Mouse (Mus musculus): ENCODE data around the gene Abcb8.

Gene Abcb8

DNA sequence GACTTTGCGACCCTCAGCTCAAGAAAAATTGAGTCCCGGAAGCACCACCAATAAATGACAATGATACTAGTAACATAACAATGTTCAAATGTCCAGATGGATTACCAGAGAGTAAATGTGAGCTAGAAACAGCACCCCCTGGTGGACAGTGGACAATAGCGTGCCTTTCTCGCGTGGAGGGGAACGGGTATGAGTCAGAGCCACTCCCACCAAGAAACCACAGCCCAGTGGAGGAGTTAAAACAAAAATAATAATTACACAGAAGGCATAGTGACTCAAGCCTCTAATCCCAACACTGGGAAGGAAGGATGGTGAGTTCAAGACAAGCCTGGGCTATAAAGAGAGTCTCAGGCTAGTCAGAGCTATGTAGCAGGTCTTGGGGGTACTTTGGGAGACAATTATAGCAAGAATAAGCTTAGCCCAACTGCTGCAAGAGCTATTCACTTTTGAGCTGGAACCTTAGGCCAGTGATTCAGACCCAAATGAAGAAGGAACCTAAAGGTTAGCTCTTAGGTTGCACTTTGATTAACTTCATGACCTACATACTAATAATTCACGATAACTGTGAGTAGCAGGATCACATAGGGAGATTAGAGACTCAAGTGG lies at the start of gene Abcb8:
Gene Abcb8, plus strand, starts transcription at position 272 of the 606 bp plus-strand sequence.
- peak; percentile 77 to 93 for DNase-seq (ENCODE audit: low spot score in 2 of 2)

DNA sequence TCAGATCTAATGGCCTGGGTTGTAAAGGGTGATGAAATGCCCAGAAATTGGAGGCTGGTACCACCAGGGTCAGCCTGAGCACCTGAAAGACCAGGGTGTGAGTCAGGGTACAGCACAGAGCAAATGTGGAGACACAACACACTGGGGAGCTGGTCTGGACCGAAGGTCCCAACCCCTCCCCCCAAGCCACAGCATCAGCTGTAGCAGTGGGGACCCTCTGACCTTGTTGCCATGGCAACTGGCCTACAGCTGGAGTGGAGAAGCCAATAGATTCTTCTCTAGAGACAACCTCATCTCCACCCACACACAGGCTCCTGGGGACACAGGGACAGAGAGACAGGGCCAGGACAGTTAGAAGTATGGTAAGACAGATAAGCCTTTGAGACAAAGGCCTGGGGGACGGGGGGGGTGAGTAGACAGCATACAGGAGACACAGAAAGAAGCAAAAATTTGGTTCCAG lies 49.5 kb upstream of the Abcb8 start:
- no peak for DNase-seq (ENCODE audit: low spot score in 2 of 2)

DNA sequence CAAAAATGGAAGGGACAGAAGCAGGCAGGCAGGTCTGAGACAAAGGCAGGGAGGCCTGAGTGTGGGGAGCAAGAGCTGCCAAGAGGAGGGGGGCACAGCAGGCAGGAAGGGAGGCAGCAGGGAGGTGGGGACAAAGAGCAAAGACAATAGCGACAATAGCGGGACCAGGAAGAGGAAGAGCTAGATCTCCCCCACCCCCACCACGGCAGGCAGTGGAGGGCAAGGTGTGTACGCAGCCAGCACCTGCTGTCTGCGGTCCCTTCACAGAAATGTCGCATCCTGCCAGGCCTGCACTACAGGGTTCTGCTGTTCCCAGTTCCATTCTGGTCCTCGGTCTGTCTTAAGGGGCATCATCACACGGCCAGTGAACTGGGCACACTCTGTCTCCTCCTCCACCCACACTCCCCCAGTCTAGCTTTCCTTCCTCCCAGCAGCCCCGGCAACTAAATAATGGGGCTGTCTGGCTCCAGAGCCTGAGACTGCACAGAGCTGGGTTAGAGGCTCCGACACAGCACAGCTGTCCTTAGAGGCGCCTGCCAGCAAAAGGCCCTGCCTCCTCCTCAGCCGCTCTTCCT lies 48.9 kb upstream of the Abcb8 start:
- DNase-seq (ENCODE audit: low spot score in 2 of 2): no peak

DNA sequence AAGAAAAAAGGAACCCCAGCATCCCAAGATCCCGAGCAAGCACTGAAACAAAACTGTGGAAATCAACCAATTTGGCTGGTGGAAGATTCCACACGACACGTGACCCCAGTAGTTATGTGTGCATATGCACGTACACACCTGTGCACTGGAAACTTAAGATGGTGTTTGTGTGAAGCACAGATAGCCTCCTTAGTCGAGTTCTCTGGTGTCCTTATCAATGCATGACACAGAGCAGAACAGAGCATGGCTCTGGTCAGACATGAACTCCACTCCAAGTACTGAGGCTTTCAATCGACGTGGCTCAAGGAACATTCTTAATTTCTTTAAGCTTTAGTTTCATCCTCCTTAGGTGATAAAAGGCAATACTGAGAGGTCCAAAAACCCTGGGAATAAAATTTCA lies 47.1 kb upstream of the Abcb8 start:
- DNase-seq (ENCODE audit: low spot score in 2 of 2): no peak

DNA sequence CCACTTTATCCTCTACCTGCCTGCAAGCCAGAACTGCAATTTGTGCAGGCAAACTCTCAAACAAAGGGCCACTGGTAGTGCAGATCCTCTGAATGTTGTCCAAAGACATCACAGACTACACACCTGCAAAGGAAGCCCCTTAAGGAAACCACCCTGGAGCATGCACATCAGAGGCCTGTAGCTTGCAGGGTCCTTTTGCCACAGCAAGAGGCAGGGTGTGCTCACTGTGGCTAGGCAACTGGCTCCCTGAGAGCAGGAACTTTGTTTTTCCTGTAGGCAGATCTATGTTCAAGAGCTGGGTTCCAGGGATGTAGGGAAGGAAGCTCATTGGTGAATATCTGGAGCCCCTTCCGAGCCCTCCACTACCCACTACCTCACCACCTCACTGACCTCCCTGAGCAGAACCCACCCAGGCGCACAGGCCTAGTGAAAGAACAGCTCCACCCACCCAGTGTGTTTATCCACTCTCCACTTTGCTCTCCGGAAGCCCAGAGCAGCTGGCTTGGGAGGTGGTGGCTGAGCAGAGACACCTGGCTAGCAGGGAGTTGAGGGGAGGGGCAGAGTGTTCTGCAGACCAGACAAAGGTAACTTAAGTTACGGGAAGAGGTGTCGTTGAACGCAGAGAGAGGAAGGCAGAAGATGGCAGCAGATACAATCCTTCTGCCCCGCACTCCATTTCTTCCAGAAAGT lies 46.1 kb upstream of the Abcb8 start:
- DNase-seq (ENCODE audit: low spot score in 2 of 2): no peak

DNA sequence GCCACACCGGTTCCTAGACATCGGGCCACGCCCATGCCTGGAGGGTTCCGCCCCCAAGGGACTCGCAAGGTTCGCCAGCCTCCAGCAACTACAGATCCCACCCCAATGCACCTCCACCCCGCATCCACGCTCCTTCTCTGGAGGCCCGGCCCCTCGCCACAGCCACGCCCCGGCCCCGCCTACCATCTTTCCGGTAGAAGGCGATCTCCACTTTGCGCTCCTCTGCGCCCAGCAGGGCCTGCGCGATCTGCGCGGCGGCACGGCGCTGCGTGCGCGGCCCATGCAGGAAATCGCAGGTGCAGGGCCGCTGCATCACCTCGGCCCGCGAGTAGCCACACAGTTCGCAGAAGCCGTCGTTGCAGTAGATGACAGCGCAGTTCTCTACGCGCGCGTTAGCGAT lies 45.3 kb upstream of the Abcb8 start:
- peak in 1 of 2 experiments; percentile 63 for DNase-seq (ENCODE audit: low spot score in 2 of 2)

DNA sequence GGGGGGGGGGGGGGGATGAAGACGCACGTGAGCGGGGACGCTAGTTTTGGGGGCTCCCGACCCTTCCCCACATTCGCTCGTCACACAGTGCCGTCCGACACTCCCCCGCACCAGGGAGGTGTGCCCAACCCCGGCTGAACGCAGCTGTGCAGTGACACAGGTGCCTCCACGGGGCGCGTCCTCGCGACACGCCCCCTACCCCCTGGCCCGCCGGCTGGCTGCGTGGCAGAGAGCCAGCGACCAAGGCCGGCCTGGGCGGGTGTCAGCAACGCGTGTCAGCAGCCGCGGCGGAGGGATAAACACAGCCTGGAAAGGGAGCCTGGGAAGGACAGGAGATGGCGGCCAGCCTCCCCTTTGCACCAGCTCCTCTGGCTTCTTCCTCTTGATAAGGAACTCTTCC lies 44.9 kb upstream of the Abcb8 start:
- DNase-seq (ENCODE audit: low spot score in 2 of 2): no peak

DNA sequence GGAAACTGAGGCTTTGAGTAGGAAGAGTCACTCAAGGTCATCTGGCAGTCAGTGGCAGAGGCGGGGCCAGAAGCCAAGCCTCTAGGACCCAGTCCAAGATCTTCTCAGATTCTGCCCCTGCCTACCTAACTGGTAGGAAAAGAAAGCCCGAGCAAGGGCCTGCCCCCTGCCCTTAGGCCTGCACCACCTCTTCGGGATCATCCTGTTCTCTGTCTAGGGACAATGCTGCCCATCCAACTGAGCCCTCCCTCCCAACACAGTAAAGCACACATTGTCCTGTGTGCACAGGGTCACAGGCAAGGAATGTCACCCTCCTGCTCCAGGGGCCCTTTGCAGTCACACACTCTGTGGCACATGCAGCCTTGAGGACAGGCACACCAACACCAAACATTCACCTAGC lies 43.4 kb upstream of the Abcb8 start:
- DNase-seq (ENCODE audit: low spot score in 2 of 2): no peak

DNA sequence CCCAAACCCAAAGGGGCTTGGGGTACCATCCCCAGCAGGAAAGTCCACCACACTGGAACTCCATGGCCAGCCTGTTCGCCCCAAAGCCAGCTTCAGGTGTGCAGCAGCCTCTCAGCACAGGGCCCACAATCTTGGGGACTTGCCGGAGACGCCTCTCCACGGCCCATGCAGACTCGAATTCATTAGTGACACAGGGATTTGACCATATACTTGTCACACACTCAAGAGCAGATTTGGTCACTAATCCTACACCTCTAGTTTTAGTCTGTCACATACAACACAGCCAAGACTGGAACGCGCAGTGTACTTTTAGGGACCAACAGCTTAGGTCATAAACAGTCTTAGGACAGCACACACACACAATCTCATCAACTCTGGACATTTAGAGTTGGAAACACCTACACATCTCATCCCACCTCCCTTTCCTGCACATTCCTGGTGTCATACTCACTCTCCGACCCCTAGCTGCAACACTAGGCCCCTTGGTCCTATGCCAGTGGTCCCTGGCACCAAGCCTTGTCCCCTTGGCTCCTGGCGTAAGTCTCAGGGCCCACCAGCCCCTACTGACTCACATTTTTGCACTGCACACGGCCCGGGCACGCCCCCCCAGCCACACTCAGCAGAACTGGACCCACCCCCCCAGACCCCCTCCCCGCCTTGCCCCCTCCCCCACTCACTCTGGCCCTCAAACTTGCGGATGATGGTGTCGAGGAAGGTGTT lies 42.8 kb upstream of the Abcb8 start:
- no peak for DNase-seq (ENCODE audit: low spot score in 2 of 2)

DNA sequence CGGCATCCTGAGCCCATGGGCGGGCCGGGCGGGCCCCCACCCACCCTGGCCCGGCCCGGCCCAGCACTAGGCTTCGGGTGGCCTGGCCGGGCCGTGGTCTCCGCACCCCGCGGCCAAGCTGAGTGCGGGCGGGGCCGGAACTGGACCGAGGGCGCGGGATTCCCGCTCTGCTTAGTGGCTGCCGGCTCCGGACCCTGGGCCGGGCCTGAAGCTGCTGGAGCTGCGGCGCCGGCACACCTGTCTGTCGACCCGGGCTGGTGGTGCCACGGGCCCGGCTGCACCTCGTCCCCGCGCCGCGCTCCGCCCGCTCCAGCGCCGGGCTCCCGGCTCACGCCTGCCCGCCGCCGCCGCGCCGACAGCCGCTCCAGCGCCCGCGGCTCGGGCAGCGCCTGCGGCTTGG lies 42.2 kb upstream of the Abcb8 start, which contains the start of gene Kcnh2:
Gene Kcnh2, minus strand, starts transcription at position 327 of the 400 bp plus-strand sequence.
- no peak for DNase-seq (ENCODE audit: low spot score in 2 of 2)

DNA sequence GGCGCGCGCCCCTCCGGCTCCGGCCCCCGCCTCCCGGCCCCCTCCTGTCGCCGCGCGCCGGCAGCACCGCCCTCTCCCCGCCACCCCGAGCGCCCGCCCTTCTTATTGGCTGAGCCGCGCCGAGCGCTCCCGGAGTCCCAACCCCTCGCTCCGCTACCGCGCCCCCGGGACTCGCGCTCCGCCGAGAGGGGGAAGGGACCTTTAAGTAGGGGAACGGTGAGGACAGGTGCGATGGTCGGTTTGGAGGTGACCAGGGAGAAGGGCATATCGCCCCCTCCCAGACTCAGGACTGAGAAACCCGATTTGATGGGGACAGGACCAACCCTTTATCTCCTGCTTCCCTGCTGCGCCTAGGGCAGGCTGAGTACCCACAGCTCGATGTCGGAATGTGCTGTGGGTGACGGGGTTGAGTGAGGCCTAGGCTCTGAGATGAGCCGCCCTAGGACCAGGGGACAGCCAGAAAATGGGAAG lies 41.7 kb upstream of the Abcb8 start:
- peak; percentile 57 to 81 for DNase-seq (ENCODE audit: low spot score in 2 of 2)

DNA sequence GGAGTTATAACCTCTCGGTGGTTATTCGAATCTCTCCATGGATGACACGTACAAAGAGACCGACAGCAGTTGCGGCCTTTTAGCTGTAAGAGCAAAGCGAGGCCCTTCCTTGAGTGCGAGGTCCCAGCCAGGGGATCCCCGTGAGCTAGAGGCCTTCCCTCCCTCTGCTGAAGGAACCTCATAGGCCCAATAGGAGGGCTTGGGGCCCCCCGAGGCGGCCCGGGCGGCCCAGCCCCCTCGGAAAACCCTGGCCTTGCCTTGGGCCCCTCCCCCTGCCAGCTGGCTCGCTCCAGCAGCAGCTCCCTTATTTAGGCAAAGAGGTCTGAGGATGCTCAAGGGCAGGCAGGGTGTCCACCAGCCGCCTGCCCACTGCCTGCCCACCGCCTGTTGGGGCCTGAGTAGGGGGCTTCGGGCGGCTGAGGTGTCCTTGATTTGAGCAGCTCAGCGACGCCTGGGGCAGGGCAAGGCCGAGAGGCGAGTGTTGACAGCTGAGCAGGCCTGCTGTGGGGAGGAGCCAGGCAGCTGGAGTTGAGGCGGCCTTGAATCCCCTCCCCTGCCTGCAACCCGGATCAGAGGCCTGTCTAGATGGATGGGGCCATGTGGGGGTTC lies 41.1 kb upstream of the Abcb8 start:
- DNase-seq (ENCODE audit: low spot score in 2 of 2): no peak

DNA sequence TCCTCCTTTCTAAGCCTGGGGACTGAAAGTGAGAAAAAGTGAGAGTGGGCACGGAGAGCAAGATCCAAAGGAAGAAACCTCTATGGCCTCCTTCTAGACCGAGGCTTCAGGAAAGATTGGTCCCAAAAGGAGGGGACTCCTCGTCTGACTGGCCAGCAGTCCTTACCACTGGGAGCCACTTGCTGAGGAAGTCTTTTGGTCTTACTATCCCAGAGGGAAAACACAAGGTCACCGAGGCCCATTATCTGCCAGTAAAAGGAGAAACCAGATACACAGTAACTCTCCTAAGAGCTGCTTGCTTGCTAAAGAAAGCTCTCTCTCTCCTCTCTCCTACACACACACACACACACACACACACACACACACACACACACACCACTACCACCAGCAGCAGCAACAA lies 40.1 kb upstream of the Abcb8 start:
- DNase-seq (ENCODE audit: low spot score in 2 of 2): no peak

DNA sequence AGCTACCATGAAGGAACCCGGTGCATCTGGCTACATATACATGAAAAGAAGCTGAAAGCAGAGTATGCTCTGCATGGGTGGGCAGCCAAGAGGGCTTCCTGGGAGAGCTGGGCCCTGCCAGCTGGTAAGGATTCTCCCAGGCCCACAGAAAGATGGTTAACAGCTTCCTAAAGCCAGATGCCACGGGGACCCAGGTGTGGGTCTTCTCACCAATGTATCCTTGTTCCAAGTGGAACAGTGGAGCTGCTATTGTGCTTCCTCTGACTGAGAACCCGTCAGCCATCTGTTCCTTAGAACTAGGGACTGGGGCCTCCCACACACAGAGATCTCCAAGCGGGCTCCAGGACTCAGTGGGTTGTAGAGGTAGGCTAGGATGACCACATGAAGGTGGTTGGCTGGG lies 36.7 kb upstream of the Abcb8 start:
- peak in 1 of 2 experiments; percentile 44 for DNase-seq (ENCODE audit: low spot score in 2 of 2)

DNA sequence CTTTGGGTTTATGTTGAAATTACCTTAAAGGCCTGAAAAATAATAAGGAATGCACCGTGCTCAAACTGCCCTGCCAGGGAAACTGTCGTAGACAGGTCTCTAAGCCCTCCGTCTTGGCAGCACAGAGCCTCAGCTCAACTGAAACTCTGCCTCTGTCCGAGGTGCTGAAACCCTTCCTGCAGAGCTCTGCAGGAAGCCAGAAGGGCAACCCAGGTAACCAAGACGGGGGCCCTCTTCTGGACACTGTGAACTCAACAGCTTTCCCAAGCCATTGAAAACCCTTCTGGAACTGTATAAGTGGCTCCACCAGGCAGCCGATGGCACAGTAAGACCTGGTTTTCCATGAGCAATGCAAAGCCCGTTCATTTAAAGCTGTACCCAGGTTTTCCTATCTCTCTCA lies 36.0 kb upstream of the Abcb8 start:
- DNase-seq (ENCODE audit: low spot score in 2 of 2): no peak

DNA sequence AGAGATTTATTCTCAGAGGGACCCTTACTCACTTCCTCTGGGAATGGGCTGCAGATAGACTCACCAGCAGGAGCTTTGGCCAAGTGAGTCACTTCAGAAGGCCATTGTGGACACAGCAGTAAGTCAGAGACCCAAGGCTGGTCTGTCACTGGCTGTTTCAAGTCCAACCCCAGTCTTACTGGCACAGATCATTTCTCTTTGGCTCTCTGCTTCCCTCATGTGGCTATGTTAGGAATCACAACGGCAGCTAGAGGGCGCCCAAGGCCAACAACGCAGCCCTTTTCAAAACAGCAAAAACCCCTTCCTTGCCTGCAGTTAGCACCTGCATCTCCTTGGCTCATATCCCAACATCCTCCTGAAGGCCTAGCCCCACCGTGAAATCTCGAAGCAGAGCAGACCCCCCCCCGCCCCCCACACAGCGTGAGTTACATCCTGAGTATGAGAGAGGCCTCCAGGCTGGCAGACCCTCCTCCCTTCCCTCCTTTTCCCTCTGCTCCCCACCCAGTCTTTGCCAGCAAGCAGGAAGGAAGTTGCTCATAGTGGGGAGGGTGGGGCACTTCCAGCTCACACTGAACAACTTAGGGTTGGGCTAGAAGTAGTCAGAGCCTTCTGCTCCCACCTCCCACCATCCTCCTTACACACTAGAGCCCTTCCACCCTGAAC lies 32.5 kb upstream of the Abcb8 start:
- DNase-seq (ENCODE audit: low spot score in 2 of 2): peak in 1 of 2 experiments; percentile 89

DNA sequence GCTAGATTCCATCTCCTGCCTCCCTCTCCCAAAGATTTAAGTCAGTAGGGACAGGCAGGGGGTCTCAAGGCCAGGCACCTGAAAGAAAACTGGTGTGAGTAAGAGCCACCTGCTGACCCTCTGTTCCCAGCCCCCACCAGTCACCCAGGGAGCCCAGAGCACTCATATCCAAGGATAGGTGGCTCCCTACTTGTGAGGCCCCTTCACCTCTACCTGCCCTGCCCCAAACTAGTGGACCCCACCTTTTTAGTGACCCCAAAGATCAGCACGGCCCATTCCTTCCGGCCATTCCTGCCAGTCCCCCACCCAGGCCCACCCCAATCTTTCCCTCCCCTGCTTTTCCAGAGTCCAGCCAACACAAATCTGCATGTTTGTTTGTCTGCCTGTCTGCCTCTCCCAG lies 30.0 kb upstream of the Abcb8 start:
- DNase-seq (ENCODE audit: low spot score in 2 of 2): no peak

DNA sequence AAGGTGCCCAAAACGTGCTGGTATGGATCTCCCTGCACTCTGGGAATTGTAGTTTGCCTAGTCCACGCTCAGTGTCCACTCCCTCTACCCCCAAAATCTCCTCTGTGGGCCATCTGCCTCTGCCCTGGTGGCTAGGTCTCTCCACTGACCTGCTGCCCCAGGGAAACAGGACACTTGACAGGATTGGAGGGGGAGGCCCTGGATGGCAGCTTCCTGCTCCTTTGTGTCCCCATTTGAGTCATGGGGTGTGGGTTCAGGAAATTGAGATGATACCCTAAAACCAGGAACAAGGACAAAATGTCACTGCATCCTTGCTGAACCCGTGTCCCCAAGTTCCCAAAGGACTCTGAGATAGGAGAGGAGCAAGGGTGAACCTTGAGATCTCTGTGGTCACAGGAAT lies 29.4 kb upstream of the Abcb8 start:
- no peak for DNase-seq (ENCODE audit: low spot score in 2 of 2)

DNA sequence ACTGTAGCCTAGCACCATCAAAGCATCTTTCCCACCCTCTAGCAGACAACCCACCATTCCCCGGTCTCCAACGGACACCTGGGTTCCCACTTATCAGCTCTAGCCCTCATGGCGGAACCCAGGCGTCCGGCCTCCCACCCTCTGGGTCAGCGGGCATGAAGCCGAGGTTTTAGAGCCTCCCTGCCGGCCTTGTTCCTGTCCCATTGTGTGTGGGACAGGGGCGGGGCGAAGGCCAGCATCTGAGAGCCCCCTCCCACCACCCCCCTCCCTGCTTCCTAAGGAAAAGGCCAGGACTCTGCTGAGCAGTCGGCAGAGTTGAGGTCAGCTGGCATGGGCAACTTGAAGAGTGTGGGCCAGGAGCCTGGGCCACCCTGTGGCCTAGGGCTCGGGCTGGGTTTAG lies 29.0 kb upstream of the Abcb8 start, which contains the start of gene Nos3:
Gene Nos3, plus strand, starts transcription at position 303 of the 400 bp plus-strand sequence.
- DNase-seq (ENCODE audit: low spot score in 2 of 2): no peak

DNA sequence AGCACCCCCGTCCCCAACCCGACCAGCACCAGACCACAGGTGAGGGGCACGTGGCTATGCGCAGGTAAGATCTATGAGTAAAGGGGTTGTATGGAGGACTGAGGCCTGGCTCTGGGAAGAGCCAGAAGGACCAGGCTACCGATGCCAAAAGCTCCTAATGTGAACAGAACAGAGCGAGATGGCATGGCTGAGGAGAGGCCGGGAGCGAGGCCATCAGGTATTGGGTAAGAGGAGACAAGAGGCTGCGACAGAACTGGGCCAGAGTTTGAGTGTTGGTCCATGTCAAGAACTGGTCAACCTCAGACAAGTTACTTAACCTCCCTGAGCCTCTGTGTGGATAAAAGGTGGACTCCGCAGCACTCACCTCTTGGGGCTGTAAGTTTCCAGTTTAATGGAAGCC lies 28.5 kb upstream of the Abcb8 start:
- no peak for DNase-seq (ENCODE audit: low spot score in 2 of 2)

DNA sequence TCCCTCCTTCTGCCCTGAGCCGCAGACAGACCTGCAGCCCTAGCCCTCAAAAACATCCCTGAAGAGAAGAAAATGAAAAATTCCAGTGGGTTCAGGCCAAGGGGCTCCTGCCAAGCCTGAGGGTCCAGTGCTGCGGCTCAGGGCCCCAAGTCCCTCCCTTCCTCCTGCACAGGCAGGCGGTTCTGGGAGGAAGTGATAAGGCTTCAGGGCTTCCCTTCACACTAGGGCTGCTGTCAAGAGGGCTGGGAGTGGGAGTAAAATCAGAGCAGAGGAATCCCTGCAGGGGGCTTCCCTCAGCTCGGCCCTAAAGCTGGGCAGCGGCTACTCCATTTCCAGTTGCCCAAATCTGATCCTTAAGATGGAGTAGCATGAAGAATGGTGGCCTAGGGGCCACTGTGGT lies 27.9 kb upstream of the Abcb8 start:
- DNase-seq (ENCODE audit: low spot score in 2 of 2): no peak
